Mouse (Mus musculus) left cerebral cortex, postnatal 25 days (tissue): Measurements from ENCODE around the gene Rfng. TPM values are rescaled to one million over a fixed set of nuclear protein-coding genes. Genes with fewer than 3 reads are reported as not detected.
A peak's percentile ranks its signal among the peaks of the same experiment; 100 is the strongest.
"Not testable (repeated sequence)": the region's sequence is repeated elsewhere in the genome, so short reads cannot be mapped to it uniquely, and the experiment has no call there.

Experiments
- DNase-seq, 2 experiments: peaks; one replicate each; pipeline ENCODE4 v3.0.0; 2022; ENCODE audit warnings: low spot score in 2 of 2, mixed read lengths in 1 of 2
- intact Hi-C: fragments of 180-260 bp; cut with DNase I; formaldehyde crosslinking; loops from one replicate; pipeline ENCODE4 v1.15.1; 2025
- total RNA-seq, 2 experiments: library from RNA; stranded (reverse); gene quantifications; 2 replicates each; pipeline ENCODE4 v1.2.3; 2021

Gene Rfng
- total RNA-seq, 2 experiments from 2014 or later: 62.9 to 63.3 TPM

DNA sequence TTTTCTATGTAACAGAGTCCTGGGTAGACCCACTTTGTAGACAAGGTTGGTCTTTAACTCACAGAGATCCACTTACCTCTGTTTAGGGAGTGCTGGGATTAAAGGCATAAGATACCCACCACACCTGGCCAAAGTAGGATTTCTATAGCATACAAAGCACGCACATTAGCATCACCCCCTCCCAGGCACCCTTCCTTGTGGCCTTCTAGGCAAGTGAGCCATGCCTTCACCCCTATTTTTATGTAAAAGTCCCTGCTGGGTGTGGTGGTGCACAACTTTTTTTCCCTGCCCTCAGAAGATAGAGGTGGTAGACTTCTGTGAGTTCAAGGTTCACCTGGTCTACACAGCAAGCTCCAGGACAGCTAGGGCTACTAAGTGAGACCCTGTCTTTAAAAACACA is 4.1 kb downstream of the Rfng start:
- intact Hi-C loops: loop anchor here (5.0 kb wide), 1 partner anchor 163 kb away; the partner anchor contains the start of gene Pcyt2
- DNase-seq: no peak

GRCm38 (mm10) chr11:120777123-120777522 is 6.9 kb downstream of the Rfng start:
- DNase-seq: peak in 1 of 2 experiments; percentile 1
- intact Hi-C loops: loop anchor here (2.0 to 5.0 kb wide), 2 partner anchors 64 to 160 kb away; partner anchors contain the start of genes Cenpx, Lrrc45 and Pcyt2

DNA sequence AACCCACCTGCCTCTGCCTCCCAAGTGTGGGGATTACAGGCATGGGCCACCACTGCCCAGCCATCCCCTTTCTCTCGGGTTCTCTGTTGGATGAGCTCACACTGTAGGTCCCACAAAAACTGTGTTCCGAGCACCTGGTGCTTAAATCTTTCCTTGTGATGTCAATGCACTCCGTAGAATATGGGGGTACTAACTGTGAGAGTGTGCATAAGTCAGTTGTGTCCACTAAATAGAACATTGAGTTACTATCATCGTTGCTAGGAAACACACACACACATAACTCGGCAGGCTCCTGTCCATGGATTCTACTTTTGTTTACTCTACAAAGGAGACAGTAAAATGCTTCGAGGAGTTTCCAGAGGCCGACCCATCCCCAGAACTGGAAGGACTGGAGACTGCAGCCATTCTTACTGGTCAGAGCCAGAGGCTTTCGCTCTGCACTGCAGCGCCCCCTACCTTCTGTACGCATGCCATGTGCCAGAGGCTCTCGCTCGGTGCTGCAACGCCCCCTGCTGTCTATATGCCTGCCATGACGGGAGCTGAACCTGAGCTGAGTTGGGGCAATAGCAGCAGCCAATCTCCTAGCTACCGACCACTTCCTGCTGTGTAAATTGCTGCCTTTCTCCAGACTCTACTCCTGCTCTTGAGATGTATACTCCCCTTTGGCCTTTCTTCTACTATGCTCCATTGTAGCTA is 8.1 kb downstream of the Rfng start:
- peak; percentile 93 to 95 for DNase-seq
- intact Hi-C loops: loop anchor here (1.0 to 5.0 kb wide), 3 partner anchors 56 to 159 kb away; partner anchors contain the start of genes Cenpx, Lrrc45 and Pcyt2

- intact Hi-C loops: no loop called here
- peak in 1 of 2 experiments; percentile 0 for DNase-seq
Measured at GRCm38 (mm10) chr11:120773463-120774190, 10.4 kb downstream of the Rfng start.

- intact Hi-C loops: no loop called here
- no peak for DNase-seq
Measured at GRCm38 (mm10) chr11:120772749-120773148, 11.3 kb downstream of the Rfng start.

- intact Hi-C loops: no loop called here
- DNase-seq: no peak
Measured at GRCm38 (mm10) chr11:120768206-120768605, 15.8 kb downstream of the Rfng start.

DNA sequence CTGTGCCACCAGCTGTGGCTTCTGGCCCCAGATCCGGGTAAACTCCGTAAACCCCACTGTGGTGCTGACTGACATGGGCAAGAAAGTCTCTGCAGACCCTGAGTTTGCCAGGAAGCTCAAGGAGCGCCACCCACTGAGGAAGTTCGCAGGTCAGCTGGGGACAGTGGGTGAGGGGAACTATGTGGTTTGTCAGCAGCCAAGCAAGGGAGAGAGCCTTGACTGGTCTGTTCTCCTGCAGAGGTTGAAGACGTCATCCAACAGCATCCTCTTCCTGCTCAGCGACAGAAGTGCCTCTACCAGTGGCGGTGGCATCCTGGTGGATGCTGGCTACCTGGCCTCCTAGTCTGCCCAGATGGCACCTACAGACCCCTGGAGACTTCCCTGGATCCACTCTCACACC is 17.0 kb downstream of the Rfng start:
- intact Hi-C loops, DNase-seq: not testable (repeated sequence)

DNA sequence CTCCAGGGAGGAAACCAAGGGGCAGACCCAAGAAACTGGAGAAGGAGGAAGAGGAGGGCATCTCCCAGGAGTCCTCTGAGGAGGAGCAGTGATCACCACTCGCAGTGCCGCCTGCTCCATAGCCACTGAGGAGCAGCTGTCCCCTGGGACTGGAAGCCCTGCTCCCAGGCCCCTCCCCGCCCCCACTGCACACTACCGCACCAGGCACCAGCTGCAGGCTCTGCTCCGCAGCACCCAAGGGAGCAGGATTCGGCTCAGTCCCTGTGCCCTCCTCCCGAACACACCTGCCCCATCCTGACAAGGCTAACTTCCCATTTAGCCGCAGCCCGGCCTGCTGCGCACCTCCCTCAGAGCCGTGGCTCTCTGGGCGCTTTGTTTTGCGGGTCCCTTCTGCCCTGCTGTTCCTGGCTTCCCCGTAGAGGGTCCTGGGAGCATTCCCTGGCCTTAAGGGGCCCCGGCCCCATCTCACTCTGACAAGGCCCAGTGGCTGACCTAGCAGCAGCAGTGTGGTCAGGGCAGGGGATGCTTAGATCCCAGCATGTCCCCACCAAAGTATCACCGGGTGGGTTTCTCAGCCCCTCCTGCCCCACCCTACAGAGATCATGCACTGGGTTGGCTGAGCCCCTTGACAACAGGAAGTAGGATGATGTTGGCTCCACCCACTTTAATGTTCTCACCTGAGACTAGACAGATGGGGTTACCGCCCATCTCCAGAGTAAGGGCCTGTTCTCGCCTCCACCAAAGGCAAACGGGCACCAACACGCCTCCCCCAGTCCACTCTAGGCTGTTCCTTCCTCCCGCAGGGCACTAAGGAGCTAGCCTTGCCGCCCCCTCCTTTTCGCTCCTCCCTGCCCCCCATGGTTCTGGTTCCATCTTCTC is 20.6 kb downstream of the Rfng start:
- intact Hi-C loops: not testable (repeated sequence)

GRCm38 (mm10) chr11:120762672-120763041 is 21.4 kb downstream of the Rfng start, which contains the start of gene Hmga1b:
TSS of gene Hmga1b (plus strand) at chr11:120762794.
- intact Hi-C loops, DNase-seq: not testable (repeated sequence)

More for the DNA sequence above, 20.6 kb downstream of the Rfng start:
- not testable (repeated sequence) for DNase-seq

DNA sequence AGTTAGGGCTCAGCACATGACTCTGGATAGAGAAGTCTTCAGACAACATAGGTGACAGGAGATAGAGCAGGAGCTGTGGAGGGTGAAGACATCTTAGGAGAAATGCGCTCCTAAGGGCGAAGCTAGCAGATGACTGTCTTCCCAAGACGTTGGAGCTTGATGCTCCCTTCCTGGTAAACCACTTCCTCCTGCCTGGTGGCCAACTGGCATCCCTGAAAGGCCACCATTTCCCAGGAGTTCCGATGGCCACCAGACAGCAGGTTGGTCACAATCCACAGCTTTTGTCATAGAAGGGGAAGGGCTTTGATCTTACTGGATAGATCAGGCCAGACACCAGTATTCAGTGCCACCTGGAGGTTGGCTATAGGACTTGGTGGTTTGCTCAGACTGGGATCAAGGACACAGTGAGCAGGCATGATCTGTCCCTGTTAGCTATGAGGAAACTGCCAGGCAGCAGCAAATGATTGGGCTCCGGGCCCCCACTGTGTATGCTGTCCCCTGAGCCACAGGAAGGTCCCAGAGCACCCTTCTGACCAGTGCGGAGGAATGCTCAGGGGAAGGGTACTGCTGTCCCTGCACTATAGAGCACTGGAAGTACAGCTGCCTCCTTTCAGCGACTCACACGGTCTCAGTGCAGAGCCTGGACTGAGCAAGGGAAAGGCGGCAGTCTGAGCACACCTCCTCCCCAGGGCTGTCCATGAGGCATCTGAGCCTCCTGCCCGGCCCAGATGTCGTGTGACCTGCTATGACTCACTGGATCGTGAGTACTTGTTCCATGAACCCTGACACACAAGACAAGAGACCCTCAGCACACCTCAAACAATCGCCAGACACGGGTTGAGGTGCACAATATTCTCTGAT is 22.0 kb downstream of the Rfng start:
- intact Hi-C loops: no loop called here

GRCm38 (mm10) chr11:120760236-120760635 is 23.8 kb downstream of the Rfng start:
- DNase-seq: no peak
- intact Hi-C loops: no loop called here

More for the DNA sequence above, 22.0 kb downstream of the Rfng start:
- DNase-seq: no peak

GRCm38 (mm10) chr11:120751606-120752005 is 32.4 kb downstream of the Rfng start:
- intact Hi-C loops: no loop called here

DNA sequence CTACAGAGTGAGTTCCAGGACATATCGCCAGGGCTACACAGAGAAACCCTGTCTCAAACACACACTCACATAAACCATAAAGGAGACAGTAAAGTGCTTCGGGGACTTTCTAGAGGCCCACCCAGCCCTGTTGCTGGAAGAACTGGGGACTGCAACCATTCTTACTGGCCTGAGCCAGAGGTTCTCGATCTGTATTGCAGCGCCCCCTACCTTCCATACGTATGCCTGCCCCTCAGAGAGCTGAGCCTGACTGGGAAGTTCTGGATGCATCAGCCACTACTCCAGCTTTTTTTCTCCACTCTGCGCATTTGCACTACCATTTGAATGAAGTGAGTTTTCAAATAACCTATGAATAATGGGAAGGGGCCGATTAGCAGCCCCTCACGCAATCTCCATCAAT is 34.6 kb downstream of the Rfng start:
- intact Hi-C loops: no loop called here

More at GRCm38 (mm10) chr11:120751606-120752005, 32.4 kb downstream of the Rfng start:
- no peak for DNase-seq

GRCm38 (mm10) chr11:120747974-120748373 is 36.0 kb downstream of the Rfng start:
- no peak for DNase-seq
- intact Hi-C loops: no loop called here

More for the DNA sequence above, 34.6 kb downstream of the Rfng start:
- peak in 1 of 2 experiments; percentile 12 for DNase-seq

DNA sequence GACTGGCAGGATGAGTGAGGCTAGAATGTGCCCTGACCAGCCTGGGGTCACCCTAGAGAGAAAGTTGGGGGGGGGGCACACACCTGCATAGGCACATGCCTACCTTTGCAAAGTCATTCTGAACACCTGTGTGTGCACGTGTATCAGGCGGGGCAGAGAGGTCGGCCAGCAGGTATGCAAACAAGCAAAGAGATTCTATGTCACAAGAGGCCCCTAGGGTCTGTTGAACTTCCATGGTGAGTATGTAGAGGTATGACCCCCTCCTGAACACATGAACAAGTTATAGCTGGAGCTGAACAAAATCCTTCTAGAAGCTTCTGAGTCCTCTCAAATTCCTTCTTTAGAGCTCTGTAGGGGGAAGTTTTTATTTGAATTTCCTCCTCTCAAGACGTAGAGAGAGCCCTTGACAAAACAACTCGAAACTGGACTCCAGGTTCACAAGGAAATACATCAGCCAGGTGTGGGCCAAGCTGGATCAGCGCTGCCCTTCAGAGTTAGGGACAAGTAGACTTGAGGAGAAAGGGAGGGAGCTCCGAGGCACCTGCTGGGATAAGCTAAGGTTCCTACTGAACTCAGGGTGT is 39.8 kb downstream of the Rfng start:
- intact Hi-C loops: no loop called here
- DNase-seq: no peak

GRCm38 (mm10) chr11:120740981-120741380 is 43.0 kb downstream of the Rfng start:
- no peak for DNase-seq
- intact Hi-C loops: no loop called here

DNA sequence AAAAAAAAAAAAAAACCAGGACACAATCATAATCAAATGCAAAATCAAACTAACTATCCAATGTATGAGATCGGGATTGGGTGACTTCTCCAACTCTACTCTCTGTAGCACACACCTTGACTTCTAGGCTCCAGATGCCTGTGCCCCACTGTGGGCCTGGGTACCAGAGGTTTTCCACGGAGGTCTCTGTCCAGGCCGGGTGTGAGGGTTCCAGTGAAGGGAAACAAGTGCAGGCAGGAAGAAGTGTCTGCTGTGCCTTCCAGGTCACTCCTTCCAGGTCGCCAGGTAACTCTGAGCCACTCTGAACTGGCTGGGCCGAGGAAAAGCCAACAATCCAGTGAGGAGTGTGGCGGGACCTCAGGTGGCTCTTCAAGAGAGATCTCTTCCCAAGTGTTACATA is 47.6 kb downstream of the Rfng start:
- intact Hi-C loops: no loop called here

GRCm38 (mm10) chr11:120733521-120733920 is 50.5 kb downstream of the Rfng start:
- intact Hi-C loops: no loop called here
- DNase-seq: no peak

More for the DNA sequence above, 47.6 kb downstream of the Rfng start:
- no peak for DNase-seq
